Mouse (Mus musculus): ENCODE data around the gene Wwc1.
A peak's percentile ranks its signal among the peaks of the same experiment; 100 is the strongest.

Gene Wwc1

GRCm38 (mm10) chr11:35980411-35980917 is at the start of gene Wwc1:
Wwc1 (minus strand) TSS chr11:35980527.
- DNase-seq (ENCODE audit: low spot score), result peak; percentile 43

DNA sequence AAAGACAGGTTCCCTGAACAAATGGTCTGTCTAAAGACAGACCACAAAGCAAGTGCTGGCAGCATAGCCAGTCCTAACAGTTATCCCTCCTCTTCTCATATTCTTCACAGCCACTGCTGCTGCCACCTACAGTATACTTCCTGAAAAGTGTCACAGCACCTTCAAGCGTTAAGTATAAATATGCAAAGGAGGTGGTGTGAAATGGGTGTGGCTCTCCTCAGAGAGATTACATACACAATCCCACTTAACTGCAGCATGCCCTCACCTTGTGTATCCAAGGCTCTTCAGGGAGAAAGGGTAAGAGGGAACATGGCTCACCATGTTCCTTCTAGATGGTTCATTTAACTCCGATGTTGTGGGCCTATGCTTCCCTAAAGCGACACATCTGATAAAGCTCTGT is 39.7 kb upstream of the Wwc1 start:
- no peak for DNase-seq (ENCODE audit: low spot score)

DNA sequence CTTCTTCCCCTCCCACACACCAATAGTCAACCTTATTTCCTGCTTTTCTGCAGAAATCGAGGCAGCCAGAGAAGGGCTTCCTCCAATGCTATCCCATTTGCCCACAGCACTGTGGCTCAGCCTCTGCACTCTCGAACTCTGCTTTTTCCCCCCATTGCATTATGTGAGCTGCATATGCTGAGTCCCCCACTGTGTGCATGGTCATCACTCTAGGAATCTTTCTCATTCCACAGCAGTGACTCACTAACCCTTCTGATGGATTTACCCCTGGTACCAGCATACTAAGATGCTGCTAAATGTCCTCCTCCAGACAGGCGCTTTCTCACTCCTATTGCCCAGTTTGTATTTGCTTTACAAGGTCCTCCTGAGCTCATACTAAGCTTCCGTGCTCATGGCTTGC is 32.9 kb upstream of the Wwc1 start:
- DNase-seq (ENCODE audit: low spot score), result no peak

DNA sequence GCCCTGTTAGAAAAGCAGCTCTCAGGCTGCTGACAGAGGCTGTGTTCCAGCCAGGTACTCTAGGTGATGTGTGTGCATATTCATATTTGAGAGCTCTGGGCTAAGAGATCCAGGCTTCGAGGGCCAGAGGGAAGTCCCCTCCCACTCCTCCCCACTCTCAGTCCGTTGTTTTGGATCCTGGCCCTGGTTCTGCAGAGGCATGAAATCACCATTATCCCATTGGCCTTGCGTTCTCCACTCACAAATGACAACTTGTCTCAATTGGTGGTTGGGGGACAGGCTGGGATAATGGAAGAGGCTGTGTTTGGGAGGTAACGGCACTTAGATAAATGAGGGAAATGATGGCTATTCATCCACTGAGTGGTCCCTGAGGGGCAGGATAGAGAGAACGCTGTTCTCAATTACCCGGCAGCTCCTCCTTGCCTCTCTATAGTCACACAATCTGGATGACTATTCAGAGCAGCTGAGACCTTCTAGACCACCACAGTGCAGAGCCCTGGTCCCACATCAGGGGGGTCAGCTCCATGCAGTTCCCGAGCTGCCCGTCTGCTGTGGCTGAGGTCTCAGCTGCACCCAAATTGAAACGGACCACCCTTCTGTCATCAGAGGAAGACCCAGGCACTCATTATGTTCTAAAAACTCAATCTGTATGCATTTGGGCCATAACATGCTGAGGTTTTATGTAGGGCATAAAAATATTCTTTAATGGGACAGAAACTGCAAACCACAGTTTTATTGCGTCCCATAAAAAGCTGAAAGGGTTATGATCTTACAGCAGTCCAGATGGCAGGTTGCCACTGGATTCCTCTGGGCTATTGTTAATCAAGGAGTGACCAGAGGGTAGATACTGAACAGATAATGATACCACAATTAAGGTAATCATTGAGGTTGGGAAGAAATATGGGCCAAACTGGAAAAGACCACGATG is 29.2 kb upstream of the Wwc1 start:
- no peak for DNase-seq (ENCODE audit: low spot score)

GRCm38 (mm10) chr11:36002900-36003299 is 22.6 kb upstream of the Wwc1 start:
- no peak for DNase-seq (ENCODE audit: low spot score)

GRCm38 (mm10) chr11:36001282-36001970 is 21.1 kb upstream of the Wwc1 start:
- DNase-seq (ENCODE audit: low spot score), result peak; percentile 90

- DNase-seq (ENCODE audit: low spot score), result no peak
Observed at GRCm38 (mm10) chr11:36000585-36001281, 20.4 kb upstream of the Wwc1 start.

DNA sequence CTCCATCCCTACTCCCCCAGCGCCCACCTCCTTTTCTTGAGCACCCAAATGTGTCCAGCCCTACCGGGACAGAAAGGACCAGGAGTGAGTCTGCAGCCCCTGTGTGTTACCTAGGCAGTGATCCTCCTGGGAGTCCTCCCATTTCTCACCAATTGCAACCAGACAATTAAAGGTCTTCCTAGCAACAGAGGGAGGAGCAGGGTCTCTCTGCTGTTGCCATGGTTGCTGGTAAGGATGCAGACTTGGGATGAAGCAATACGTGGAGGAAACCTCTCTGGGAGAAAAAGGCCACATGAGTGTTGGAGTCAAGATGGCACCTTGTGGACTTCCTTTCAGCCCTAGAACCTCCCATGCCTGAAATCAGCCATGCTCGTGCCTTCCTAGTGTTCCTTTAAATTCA is 19.7 kb upstream of the Wwc1 start:
- no peak for DNase-seq (ENCODE audit: low spot score)

DNA sequence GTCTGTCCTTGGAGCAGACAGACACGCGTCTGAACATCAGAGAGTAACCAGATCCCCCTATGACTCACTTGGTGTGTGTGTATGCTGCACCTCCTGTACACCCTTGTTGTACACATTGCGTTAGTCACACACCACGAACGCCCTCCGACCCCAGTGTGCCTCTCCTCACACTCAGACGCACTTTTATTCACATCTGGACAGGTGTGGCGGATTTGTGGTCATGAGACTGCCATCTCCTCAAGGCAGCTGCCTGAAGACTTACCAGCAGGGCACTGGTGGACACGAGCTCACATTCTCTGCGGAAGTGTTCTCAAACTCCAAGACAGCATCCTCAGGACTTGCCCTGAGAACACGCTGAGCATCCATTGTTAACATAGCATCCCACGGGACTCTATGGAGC is 17.7 kb upstream of the Wwc1 start:
- no peak for DNase-seq (ENCODE audit: low spot score)

- no peak for DNase-seq (ENCODE audit: low spot score)
Observed at GRCm38 (mm10) chr11:35995310-35995709, 15.0 kb upstream of the Wwc1 start.

DNA sequence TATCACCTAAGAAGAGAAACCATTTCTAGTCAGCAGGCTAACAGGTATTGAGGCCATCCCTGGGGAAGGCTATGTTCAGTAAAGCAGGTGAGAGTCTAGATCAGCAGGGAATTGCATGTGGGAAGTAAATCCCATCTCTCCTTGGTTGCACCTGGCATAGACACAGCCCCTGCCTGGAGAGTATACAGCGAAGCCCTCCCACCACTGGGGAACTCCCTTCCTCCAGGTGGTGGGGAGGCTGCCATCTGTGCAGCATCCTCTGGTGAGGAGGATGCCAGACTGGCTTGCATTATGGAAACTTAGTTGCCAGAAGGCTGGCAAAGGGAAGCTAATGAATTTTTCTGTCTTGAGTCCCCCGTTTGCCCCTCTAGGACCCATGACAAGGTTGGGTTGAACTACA is 11.5 kb upstream of the Wwc1 start:
- peak; percentile 68 for DNase-seq (ENCODE audit: low spot score)

- DNase-seq (ENCODE audit: low spot score), result no peak
Observed at GRCm38 (mm10) chr11:35989967-35990366, 9.6 kb upstream of the Wwc1 start.

DNA sequence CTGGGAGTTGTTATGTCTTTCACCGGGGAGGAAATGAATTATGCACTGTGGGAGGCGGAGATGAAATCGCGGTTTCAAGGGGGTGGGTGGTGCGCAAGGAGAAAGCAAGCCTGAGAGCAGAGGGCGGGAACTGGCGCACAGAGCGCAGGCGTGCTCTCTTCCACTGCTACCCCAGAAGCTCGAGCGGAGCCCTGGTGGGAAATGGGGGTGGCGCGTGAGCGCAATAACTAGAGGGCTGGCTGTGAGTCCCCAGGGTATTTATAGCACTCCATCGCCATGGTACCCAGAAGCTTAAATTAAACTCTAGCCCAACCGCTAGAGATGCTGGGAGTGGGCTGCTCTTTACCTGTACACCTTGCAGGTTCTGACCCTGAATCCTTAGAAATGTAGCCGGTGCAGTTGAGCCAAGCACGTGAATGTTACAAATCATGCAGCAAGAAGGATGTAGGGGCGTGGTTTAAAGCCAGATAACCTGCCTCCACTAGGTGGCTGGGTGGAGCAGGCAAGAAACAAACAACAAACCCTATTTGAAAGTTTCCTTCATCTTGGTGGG is 5.6 kb upstream of the Wwc1 start:
- peak; percentile 81 for DNase-seq (ENCODE audit: low spot score)

DNA sequence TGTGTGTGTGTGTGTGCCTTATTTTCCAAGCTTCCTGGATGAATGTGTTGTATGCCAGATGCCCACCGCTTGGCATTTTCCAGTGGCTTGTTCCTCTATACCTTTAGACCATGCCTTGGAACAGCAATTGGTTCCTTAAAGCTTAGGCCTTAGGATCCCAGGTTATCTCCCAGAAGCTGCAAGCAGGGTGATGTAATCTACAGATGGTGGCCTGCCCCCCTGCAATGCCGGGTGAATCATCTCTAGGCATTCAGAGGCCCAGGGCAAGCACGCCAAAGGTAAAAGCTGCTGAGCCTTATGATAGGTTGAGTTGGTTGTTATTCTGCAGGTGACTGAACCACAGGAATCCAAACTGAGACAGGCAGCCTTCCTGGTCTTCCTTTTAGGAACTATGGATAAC is 2.4 kb upstream of the Wwc1 start:
- no peak for DNase-seq (ENCODE audit: low spot score)

DNA sequence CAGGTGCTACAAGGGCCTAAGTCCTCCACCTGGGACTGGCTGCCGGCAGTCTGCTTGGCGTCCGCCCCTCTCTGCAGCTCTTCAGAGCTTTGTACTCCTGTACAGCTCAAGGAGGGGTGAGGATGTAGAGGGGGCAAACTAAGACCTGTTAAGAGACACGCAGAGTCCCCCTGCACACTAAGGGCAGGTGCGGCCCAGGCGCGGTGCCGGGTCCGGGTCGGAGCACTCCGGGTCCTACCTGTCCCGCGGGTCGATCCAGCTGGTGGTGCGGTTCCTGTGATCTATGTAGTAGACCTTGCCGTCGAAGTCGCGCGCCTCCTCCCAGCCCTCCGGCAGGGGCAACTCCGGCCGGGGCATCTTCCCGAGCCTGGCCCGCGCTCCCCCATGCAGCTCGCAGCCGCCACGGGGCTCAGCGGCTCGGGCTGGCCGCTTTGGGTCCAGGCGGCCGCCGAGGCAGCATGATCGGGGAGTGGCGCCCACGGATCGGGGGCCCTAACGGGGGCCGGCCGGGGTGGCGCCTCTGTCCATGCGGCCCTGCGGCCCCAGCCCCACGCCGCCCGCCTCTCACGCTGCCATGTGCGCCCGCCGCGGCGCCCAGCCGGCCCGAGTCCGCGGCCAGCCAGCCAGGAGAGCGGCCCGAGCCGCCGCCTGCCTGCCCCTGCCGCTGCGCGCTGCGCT is 455 bp downstream of the Wwc1 start:
- DNase-seq (ENCODE audit: low spot score), result peak; percentile 26

GRCm38 (mm10) chr11:35979266-35979732 is 1.0 kb downstream of the Wwc1 start:
- DNase-seq (ENCODE audit: low spot score), result no peak

GRCm38 (mm10) chr11:35977796-35978195 is 2.5 kb downstream of the Wwc1 start:
- no peak for DNase-seq (ENCODE audit: low spot score)

DNA sequence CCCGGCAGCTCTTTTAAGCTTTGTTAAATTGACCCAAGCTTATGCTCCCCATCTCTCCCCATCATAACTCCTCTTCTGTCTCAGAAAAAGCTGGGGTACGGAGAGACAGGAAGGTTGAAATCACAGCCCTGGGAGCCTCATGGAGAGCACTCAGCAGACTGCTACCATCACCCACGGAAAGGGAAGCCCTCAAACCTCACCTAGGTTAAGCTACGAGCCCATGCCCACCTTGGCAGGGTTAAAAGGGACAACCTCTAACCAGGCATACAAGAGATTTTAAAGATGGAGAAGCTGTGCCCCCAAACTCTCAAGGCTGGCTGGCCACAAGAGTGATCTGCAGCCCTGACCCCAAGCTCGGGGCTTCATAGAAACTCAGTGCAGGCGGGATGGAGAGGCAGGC is 3.2 kb downstream of the Wwc1 start:
- no peak for DNase-seq (ENCODE audit: low spot score)

DNA sequence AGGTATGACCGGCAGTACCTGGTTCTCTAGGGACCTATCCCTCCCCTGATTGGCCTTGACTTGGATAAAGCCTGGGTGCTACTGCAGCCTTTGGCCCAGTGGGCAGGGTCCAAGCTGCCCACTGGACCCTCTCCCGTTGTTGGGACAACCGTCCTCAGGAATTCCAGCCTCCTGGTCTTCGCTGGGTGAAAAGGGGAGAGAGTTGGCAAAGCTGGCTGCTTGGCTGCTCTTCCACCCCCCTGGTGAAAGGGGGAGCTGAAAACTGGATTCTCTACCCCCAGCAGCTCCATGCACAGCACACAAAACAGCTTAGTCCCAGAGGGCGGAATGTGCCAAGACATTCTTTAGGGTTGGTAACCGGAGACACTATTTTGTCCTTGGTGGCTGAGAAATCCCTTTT is 3.8 kb downstream of the Wwc1 start:
- peak; percentile 49 for DNase-seq (ENCODE audit: low spot score)

- DNase-seq (ENCODE audit: low spot score), result no peak
Observed at GRCm38 (mm10) chr11:35974632-35975450, 5.5 kb downstream of the Wwc1 start.

DNA sequence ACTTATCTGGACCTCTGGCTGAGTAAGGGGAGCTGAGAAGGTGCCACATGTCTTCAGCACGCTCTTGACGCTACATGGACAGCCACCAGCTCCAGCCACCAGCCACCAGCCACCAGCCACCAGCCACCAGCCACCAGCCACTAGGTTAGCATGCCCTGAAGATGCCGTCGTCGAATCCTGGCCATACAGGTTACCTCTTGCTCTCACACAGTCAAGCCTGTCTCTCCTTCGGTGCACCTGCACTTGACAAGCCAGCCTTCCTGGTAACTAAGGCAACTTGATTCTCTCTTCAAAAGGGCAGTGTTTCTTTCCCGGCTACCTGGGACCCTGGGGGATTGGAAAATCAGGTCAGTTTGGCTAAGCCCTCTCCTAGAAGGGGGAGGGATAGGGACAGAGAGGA is 7.2 kb downstream of the Wwc1 start:
- no peak for DNase-seq (ENCODE audit: low spot score)
